Mouse (Mus musculus) Patski (cell line): ENCODE measurements at regions not wholly inside any gene's neighbourhood (a gene's known extent, or its start where the extent isn't known, plus 50 kb on each side); places are given as distances from the start of the nearest gene placed in this dataset.

Source experiments
- ATAC-seq: fragments of 100-300 bp; one replicate; pipeline ENCODE4 v1.8.0; 2021
- CTCF ChIA-PET: fragments of 350-600 bp; sonication (Branson Sonifier 250); formaldehyde crosslinking; loops from one replicate; lab custom pipeline; 2022; ENCODE audit warnings: inconsistent platforms; lab: Charles Lee
- POLR2A ChIA-PET: fragments of 350-600 bp; sonication (Branson Sonifier 250); formaldehyde crosslinking; loops from one replicate; lab custom pipeline; 2022; ENCODE audit warnings: antibody characterized with exemption, inconsistent platforms; lab: Charles Lee
- DNase-seq: peaks from one replicate; pipeline ENCODE4 v3.0.0-alpha.2; 2011; ENCODE audit warnings: low read depth, low spot score
- H3K27me3 ChIP-seq: fragments of 371-371 bp; one replicate; pipeline ENCODE4 v1.5.1; 2021
- CTCF ChIP-seq: fragments of 100-300 bp; IDR thresholded peaks from one replicate; pipeline ENCODE4 v1.5.1; 2021
- in situ Hi-C: fragments of 300-500 bp; cut with MboI; formaldehyde crosslinking; loops from 3 replicates; pipeline ENCODE4 v1.11.1; 2018; ENCODE audit warnings: low pct_unique_long_range_greater_than_20kb, mixed read lengths

GRCm38 (mm10) chrX:142026402-142026801 lies 151.4 kb upstream of the Gm15294 start:
- POLR2A ChIA-PET: no interaction called here
- DNase-seq (peak; percentile 15), ATAC-seq (peak; percentile 87)
- no peaks in the 10 kb centered on the region for H3K27me3 ChIP-seq
- CTCF ChIA-PET: no interaction called here
- in situ Hi-C loops: no loop called here
- no peak for TF ChIP-seq CTCF

DNA sequence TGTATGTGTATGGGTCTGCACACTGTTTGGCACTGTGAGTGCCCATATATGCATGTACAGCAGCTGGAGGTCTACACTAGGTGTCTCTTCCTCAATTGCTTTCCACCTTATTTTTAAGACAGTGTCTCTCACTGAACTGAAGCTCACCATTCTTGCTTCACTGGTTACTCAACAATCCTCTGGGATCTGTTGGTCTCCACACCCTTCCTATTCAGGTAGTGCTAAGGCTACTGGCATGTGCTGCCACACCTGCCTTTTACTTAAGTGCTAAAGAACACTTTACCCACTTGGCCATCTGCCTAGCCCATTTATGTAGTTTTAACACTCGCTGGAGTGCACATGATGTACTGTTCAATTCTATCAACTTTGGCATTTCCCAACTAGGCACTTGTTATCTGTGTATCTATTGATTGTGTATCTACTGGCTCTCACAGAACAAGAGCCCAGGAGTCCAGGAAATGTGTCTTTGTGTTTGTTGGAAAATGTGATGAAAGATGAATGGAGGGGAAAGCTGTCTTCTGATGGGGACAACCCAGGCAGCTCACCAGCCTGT lies 123.3 kb upstream of the Gm15294 start:
- POLR2A ChIA-PET: no interaction called here
- TF ChIP-seq CTCF: no peak
- CTCF ChIA-PET: no interaction called here
- no peak for ATAC-seq
- H3K27me3 ChIP-seq: peaks cover 26% of the 10 kb centered on the region
- in situ Hi-C loops: no loop called here
- no peak for DNase-seq
